Mouse (Mus musculus): ENCODE results near the gene Cct4. TPM values are rescaled to one million over a fixed set of nuclear protein-coding genes. Genes with fewer than 3 reads are reported as not detected.

The Cct4 gene
- total RNA-seq (2022), result 100 to 1,000 TPM in 2 of 4 experiments, 10 to 100 TPM in 2; 93.7 to 125 (median 110) TPM

GRCm38 (mm10) chr11:22990393-22991126 is at the start of gene Cct4:
TSS of gene Cct4 (plus strand) at chr11:22990519.
- DNase-seq (ENCODE audit: low spot score in 2 of 2), result peak; percentile 88 to 91

DNA sequence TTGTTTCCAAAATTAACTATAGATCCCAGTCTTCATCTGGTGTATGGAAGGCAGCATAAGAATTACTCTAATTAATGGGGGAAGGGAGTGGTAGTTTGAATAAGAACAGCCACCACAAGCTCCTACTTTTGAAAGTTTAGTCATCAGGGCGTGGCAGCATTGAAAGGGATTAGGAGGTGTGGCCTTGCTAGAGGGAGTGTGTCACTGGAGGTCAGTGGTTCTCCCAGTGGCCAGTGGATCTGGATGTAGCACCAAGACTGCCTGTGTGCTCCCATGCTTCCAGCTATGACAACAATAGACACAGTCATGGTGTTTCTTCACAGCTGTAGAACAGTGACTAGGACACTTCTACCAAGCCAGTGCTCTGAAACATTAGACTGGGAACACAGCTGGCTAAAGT is 41.2 kb upstream of the Cct4 start:
- DNase-seq (ENCODE audit: low spot score in 2 of 2), result no peak

DNA sequence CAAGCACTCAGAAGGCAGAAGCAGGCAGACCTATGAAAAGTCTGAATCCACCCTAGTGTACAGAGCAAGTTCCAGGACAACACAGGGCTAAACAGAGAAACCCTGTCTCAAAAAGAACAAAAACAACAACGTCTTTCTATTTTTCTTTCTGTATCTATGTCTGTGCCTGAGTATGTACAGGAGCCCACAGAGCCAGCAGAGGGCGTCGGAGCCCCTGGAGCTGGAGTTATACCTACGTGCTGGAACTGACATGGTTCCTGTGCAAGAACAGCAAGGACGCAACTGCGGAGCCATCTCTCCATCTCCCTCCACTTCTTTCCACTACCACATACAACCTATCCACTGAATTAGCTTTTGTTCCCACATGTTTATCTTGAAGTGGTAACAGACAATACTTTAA is 40.2 kb upstream of the Cct4 start:
- no peak for DNase-seq (ENCODE audit: low spot score in 2 of 2)

- no peak for DNase-seq (ENCODE audit: low spot score in 2 of 2)
Measured at GRCm38 (mm10) chr11:22952668-22953067, 37.7 kb upstream of the Cct4 start.

DNA sequence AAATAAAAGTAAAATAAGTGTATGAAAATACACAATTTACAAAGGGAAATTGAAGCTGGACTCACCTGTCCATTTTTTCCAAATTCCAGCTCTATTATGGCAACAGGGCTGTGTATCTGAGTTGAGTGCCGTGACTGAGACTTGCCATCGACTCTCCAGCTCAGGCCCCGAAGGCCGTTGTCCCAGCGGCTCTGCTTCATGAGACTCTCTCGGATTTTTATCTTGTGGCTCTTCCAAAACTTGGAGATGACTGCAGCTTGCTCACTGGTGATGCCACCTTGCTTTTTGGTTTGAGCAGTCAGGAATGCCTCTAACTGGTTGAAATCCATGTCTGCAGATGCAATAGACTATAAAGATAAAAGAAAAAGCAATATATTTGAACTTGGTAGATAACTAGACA is 34.0 kb upstream of the Cct4 start:
- DNase-seq (ENCODE audit: low spot score in 2 of 2), result no peak

- DNase-seq (ENCODE audit: low spot score in 2 of 2), result no peak
Measured at GRCm38 (mm10) chr11:22956830-22957229, 33.5 kb upstream of the Cct4 start.

DNA sequence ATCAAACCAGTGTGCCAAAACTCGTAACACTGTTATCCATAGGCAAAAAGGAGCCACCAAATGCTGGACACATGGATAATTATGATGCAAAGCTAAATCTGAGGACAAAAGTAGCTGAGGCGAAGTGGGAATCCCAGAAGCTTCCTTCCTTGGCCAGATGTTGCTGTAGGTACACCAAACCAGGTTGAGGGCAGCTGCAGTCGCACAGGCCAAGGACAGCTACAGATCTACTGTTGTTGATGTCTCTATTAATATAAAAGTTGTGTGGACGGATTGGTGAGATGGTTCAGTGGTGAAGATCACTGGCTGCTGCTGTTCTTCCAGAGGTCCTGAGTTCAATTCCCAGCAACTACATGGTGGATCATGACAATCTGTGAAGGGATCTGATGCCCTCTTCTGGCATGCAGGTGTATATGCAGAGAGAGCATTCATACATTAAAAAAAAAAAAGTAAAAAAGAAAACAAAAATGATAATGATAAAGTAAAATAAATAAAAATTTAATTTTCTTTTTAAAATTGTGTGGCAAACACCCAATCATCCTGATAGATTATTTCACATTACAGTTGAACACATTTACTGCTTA is 32.4 kb upstream of the Cct4 start:
- DNase-seq (ENCODE audit: low spot score in 2 of 2), result no peak

DNA sequence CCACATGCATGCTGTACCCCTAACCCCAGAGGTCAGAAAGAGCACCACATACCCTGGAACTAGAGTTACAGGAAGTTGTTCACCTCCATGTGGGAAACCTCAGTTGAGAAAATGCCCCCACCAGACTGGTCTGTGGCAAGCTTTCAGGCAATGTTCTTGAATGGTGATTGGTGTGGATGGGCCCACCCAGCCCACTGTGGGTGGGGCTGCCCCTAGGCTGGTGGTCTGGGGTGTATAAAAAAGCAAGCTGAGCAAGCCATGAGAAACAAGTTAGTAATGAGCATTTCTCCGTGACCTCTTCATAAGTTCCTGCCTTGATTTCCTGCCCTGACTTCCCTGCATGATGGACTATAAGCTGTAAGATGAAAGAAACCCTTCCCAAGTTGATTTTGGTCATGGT is 28.2 kb upstream of the Cct4 start:
- DNase-seq (ENCODE audit: low spot score in 2 of 2), result no peak

DNA sequence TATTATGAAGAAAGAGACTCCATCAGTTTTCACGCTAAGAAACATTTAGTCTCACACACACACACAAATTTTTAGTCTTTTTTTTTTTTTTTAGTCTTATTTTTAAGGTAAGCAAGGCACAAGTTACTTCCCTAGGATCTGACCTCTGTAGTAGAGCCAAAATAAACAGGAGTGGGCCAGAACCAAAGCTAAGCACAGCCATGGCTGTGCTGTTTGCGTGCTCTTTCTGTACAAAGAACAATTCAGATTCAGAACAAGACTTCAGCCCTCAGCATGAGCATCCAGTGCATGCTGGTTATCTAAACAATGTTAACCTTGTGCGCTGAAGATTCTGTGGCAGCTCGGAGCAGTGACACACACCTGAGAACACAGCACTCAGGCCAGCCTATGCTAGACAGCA is 25.9 kb upstream of the Cct4 start:
- no peak for DNase-seq (ENCODE audit: low spot score in 2 of 2)

- DNase-seq (ENCODE audit: low spot score in 2 of 2), result no peak
Measured at GRCm38 (mm10) chr11:22965503-22965902, 24.8 kb upstream of the Cct4 start.

DNA sequence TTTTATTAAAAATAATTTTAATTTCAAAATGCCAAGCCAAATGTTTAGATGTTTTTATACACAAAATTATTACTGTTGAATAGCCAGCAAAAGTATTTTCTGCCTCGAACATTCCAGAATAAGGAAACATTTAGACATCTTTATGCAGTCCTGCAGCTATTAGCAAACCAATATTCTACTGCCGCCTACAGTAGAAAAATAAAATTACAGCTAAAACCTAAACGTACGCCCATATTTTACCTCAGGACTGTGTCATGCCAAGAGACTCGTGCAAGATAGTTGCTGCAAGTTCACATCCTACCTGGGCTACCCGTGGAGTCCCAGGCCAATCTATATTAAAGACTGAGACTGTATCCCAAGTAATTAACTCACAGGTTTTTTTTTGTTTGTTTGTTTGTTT is 20.8 kb upstream of the Cct4 start:
- no peak for DNase-seq (ENCODE audit: low spot score in 2 of 2)

DNA sequence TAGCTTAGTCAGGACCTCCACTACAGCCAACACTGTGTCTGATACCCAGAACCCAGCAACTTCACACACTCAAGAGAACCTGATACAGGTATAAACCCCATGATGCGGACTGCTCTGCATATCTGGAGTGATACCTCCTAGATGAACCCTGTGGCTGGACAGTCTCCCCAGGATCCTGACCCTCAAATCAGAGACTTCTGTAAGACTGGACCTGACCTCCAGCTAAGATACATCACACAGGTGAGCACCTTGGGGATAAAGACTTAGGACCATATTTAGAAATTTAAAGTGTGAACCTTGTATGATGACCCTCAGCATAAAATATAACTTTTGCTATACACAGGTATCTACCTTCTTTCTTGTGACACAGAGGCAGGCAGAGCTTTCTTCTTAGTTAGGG is 19.8 kb upstream of the Cct4 start:
- DNase-seq (ENCODE audit: low spot score in 2 of 2), result no peak

DNA sequence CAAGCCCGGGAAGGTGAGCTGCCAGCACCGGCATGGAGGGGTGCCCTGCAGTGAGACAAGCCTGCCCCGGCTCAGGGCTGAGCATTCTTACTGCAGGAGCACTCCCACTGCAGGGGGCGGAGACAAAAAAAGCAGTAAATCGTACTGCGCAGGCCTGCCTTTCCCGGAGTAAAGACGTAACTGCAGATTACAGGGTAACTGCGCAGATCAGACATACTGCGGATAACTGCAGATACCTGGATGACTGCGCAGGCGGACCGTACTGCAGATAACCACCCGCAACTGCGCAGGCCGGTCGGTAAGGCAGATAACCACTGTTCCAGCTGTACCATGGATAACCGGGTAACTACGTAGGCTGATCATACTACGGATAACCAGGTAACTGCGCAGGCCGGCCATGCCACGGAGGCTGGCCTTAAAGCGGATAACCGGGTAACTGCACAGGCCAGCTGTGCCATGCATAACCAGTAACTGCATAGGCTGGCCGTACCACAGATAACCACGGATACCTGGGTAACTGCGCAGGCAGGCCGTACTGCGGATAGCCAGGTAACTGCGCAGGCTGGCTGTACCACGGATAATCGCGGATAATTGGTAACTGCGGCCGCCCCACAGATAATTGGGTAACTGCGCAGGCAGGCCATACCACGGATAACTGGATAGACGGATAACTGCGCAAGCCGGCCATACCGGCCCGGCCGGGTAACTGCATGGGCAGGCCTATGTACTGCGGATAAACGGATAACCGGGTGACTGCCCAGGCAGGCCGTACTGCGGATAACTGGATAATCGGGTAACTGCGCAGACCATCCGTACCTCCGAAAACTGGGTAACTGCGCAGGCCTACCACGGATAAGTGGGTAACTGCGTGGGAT is 18.2 kb upstream of the Cct4 start, which contains the start of gene Zrsr1:
Gene Zrsr1, plus strand, starts transcription at position 171 of the 875 bp plus-strand sequence.
- peak; percentile 67 to 76 for DNase-seq (ENCODE audit: low spot score in 2 of 2)

DNA sequence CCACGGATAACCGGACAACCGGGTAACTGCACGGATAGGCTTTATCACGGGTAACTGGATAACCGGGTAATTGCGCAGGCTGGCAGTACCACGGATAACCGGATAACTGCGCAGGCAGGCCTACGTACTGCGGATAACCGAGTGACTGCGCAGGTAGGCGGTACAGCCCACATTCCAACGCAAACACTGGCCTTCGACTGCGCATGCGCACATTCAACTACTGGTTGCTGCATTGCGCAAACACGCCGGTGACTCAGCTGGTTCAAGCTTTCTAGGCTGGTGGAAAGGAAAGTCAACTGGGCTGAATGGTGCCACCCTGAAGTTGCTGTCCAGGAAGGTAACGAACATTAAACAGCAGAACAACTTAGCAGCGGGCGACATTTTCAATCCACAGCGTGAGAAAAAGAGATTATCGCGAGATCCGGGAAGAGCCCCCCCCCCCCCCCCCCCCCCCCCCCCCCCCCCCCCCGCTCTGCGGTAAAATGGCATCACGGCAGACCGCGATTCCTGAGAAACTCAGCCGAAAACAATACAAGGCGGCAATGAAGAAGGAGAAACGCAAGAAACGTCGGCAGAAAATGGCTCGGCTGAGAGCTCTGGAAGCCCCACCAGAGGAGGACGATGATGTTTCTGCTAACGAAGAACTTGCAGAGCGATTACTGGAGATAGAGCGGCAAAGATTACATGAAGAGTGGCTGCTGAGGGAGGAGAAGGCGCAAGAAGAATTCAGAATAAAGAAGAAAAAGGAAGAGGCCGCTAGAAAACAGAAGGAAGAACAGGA is 17.4 kb upstream of the Cct4 start:
- peak; percentile 79 to 89 for DNase-seq (ENCODE audit: low spot score in 2 of 2)

DNA sequence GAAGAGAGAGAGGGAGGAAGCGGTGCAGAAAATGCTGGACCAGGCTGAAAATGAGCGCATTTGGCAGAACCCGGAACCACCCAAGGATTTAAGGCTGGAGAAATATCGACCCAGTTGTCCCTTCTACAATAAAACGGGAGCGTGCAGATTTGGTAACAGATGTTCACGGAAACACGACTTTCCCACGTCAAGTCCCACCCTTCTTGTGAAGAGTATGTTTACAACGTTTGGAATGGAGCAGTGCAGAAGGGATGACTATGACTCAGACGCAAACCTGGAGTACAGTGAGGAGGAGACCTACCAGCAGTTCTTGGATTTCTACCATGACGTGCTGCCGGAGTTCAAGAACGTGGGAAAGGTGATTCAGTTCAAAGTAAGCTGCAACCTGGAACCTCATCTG is 16.7 kb upstream of the Cct4 start:
- peak in 1 of 2 experiments; percentile 31 for DNase-seq (ENCODE audit: low spot score in 2 of 2)

GRCm38 (mm10) chr11:22978215-22978614 is 12.1 kb upstream of the Cct4 start:
- DNase-seq (ENCODE audit: low spot score in 2 of 2), result no peak

GRCm38 (mm10) chr11:22978711-22979110 is 11.6 kb upstream of the Cct4 start:
- DNase-seq (ENCODE audit: low spot score in 2 of 2), result no peak

DNA sequence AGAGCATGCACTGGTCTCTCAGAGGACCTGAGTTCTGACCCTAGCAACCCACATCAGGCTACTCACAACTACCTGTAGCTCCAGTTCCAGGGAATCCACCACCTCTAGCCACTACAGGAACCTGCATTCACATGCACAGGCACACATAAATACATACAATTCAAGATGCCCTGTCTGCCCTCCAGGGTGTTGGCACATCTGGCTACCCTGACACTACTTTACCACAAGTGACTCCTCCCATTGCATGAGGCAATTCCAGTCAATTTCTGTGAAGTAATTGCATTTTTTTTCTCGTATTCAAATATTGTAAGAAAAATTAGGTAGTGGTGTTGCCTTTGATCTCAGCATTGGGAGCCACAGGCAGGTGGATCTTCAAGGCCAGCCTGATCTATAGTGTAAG is 11.1 kb upstream of the Cct4 start:
- no peak for DNase-seq (ENCODE audit: low spot score in 2 of 2)

DNA sequence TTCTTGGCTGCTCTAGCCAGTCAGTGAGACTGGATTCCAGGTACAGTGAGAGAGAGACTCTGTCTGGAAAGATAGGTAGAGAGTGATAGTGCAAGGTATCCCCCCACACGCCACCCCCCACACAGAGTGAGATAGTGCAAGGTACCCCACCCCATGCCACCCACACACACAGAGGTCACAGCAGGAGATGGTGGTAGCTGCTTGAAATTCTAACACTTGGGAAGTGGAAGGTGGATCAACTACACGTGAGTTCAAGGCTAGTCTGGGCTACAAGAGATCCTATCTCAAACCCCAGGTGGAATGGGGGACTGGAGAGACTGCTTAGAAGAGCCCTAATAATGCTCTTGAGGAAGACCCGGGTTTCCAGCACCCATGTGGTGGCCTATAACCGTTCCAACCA is 9.3 kb upstream of the Cct4 start:
- no peak for DNase-seq (ENCODE audit: low spot score in 2 of 2)

GRCm38 (mm10) chr11:22981543-22981950 is 8.8 kb upstream of the Cct4 start:
- peak in 1 of 2 experiments; percentile 17 for DNase-seq (ENCODE audit: low spot score in 2 of 2)

DNA sequence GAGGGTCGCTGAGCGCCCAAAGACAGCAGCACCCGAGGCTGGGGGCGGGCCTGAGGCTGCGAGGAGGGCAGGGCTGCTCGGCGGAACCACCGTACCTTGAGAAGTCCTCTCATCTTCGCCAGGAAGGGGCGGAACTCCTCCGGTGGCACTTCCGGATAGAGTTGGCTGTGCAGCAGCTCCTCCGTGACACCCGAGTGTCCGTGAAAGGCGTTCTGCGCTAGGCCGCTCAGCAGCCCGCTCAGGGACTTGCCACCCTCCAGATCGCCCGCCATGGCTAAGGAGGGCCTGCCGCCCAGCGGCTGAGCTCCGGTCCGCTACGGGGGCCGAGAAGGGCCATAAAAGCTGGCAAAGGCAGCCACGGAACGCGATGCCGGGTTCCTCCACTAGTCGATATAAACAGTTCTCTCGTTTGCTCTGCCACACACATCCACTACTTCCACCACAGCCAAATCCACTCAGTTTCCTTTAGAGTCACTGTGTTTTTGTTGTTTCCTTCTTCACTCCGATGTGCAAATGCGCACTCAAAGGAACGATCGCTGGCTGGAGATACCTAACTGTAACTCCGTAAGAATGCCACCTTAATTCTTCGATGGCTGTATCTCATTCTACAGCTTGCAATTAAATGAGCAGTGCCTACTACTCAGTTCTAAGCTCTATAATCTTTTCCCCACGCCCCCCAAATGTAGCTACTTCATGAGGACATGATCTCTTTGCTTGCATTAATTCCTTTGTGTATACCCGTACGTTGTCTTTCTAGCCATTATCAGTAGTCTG is 8.1 kb upstream of the Cct4 start, which contains the start of the genes Gm28048 and Commd1:
Gene Gm28048, minus strand, starts transcription at position 107 of the 774 bp plus-strand sequence.
Gene Commd1, minus strand, starts transcription at position 399 of the 774 bp plus-strand sequence.
- peak; percentile 90 to 97 for DNase-seq (ENCODE audit: low spot score in 2 of 2)

All from layer of hippocampus, adult 8-10 months (tissue).